28 mouse cellular contexts compared by ENCODE assay signal in the genomic region with DNA sequence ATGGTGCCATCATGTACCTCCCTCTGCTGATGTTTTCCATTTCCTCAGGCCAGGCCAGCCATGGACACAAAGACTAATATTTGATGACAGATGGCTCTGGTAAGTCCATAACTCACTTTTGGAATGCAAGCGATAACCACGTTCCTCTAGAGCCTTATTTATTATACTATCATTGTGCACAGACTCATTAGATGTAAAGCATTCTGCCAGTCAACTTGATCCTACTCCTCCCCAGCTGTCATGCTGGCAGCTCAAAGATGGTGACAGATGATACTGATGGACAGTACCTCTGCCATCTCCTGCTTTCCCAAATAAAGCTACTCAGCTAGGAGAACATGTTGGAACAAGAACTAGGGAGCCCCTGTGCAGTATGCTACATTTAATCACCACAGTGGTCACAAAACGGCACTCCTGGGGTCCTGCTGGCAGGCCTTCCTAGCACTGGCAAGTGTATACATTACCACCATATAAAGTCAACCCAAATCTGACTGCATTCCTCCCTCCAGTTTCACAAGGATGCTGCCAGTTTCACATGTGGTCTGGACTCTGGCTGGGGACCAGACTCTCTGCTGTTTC. TPM values are rescaled to one million over a fixed set of nuclear protein-coding genes. Genes with fewer than 3 reads are reported as not detected.
DNase-seq lines count a peak whose midpoint lies in the region; ATAC-seq and TF ChIP-seq lines count a peak whose summit lies in the region.
"Had no signal": no experiment of that assay in that cellular context is flagged by ENCODE, and none has a peak within 500 bp of the region (broad histone marks: within the 10 kb centered on the region; RNA-seq: fewer than 3 reads in every experiment).

No protein-coding gene starts in this region.

- peak; percentile 14 for DNase-seq in embryonic facial prominence, embryonic 14.5 days (ENCODE audit: low spot score)
- DNase-seq in embryonic facial prominence, embryonic 10.5 days (ENCODE audit: low spot score): no peak
- DNase-seq in midbrain, postnatal 0 days (ENCODE audit: low spot score): peak; percentile 5
- DNase-seq in midbrain, embryonic 11.5 days (ENCODE audit: low spot score, missing footprints): no peak
- DNase-seq: adrenal gland, postnatal 14 days; cerebellum, adult 18-20 months; cerebellum, postnatal 36 days; gastrocnemius, postnatal 10 days; heart, postnatal 36 days; kidney, adult 11 months; kidney, postnatal 14 days; liver; lung, adult 2 months; lung, postnatal 10 days; midbrain, embryonic 14.5 days; thymus, postnatal 14 days had no signal

- no peak overlapping the region for H3K27ac ChIP-seq in embryonic facial prominence, embryonic 14.5 days (replicated peaks; ENCODE audit: low read depth, low read length)
- no peak overlapping the region for H3K27ac ChIP-seq in embryonic facial prominence, embryonic 10.5 days (replicated peaks)
- no peak overlapping the region for H3K27ac ChIP-seq in hindbrain, embryonic 16.5 days (ENCODE audit: low read depth, low read length)
- H3K27ac ChIP-seq in hindbrain, embryonic 13.5 days: no peak overlapping the region
- H3K27ac ChIP-seq in midbrain, postnatal 0 days (ENCODE audit: low read depth, low read length): no peak overlapping the region
- H3K27ac ChIP-seq in midbrain, embryonic 11.5 days (ENCODE audit: low read depth, low read length): no peak overlapping the region
- H3K27ac ChIP-seq: embryonic facial prominence, embryonic 12.5 days; heart, embryonic 10.5 days; left cerebral cortex, adult 2 months; liver, embryonic 14.5 days; macrophage; neural tube, embryonic 12.5 days had no signal

- peak; percentile 41 for ATAC-seq in embryonic facial prominence, embryonic 14.5 days (ENCODE audit: low read depth)
- ATAC-seq in hindbrain, embryonic 16.5 days: peak; percentile 72
- ATAC-seq in hindbrain, embryonic 13.5 days (ENCODE audit: low FRiP score): no peak
- no peak for ATAC-seq in midbrain, postnatal 0 days (ENCODE audit: low FRiP score)
- no peak for ATAC-seq in midbrain, embryonic 11.5 days (ENCODE audit: low FRiP score)
- no peak for ATAC-seq in erythroblast, adult 5-6 weeks (replicated peaks; ENCODE audit: low FRiP score, poor library complexity, severe bottlenecking)
- ATAC-seq: inflammation-experienced regulatory T-cells, adult 6 months had no signal

- TF ChIP-seq POLR2A in myocyte (IDR thresholded peaks at IDR 0.05; ENCODE audit: insufficient read length, low read depth): no peak

- 67% methylated on average over 3 of the region's 3 CpGs for WGBS in embryonic facial prominence, embryonic 14.5 days
- 90% methylated on average over 3 of the region's 3 CpGs for WGBS in embryonic facial prominence, embryonic 10.5 days
- 65% methylated on average over 3 of the region's 3 CpGs for WGBS in hindbrain, embryonic 16.5 days
- 75% methylated on average over 3 of the region's 3 CpGs for WGBS in hindbrain, embryonic 13.5 days
- WGBS in midbrain, postnatal 0 days: 80% methylated on average over 3 of the region's 3 CpGs
- 86% methylated on average over 3 of the region's 3 CpGs for whole genome bisulfite sequencing in midbrain, embryonic 11.5 days

- H3K4me3 ChIP-seq in embryonic facial prominence, embryonic 14.5 days (ENCODE audit: low read depth, low read length): no peak overlapping the region
- no peak overlapping the region for H3K4me3 ChIP-seq in embryonic facial prominence, embryonic 10.5 days
- no peak overlapping the region for H3K4me3 ChIP-seq in hindbrain, embryonic 16.5 days (ENCODE audit: low read length)
- H3K4me3 ChIP-seq in hindbrain, embryonic 13.5 days: no peak overlapping the region
- no peak overlapping the region for H3K4me3 ChIP-seq in midbrain, postnatal 0 days (ENCODE audit: low read depth, low read length)
- H3K4me3 ChIP-seq in midbrain, embryonic 11.5 days (ENCODE audit: low read depth, low read length): no peak overlapping the region
- H3K4me3 ChIP-seq in myocyte: no peak overlapping the region
- H3K4me3 ChIP-seq: embryonic facial prominence, embryonic 12.5 days; erythroblast, embryonic 14.5 days; heart, embryonic 10.5 days; left cerebral cortex, adult 2 months; neural tube, embryonic 12.5 days had no signal

- no peaks in the 10 kb centered on the region for H3K27me3 ChIP-seq in embryonic facial prominence, embryonic 14.5 days (replicated peaks; ENCODE audit: control insufficient read depth, insufficient read depth, low read length)
- H3K27me3 ChIP-seq in embryonic facial prominence, embryonic 10.5 days (replicated peaks; ENCODE audit: low read depth, poor library complexity, severe bottlenecking): no peaks in the 10 kb centered on the region
- no peaks in the 10 kb centered on the region for H3K27me3 ChIP-seq in hindbrain, embryonic 16.5 days (replicated peaks; ENCODE audit: control insufficient read depth, insufficient read depth, low read length)
- 0 out of 2 replicates have a peak, but pooled peaks cover 2% of the 10 kb centered on the region for H3K27me3 ChIP-seq in hindbrain, embryonic 13.5 days
- H3K27me3 ChIP-seq in midbrain, postnatal 0 days (ENCODE audit: insufficient read depth, low read length): no peaks in the 10 kb centered on the region
- H3K27me3 ChIP-seq in midbrain, embryonic 11.5 days (ENCODE audit: control insufficient read depth, insufficient read depth, low read length): no peaks in the 10 kb centered on the region
- H3K27me3 ChIP-seq in myocyte (ENCODE audit: control insufficient read depth, insufficient read depth, insufficient read length): no peaks in the 10 kb centered on the region
- H3K27me3 ChIP-seq: embryonic facial prominence, embryonic 12.5 days; neural tube, embryonic 12.5 days had no signal

- no peaks in the 10 kb centered on the region for H3K4me1 ChIP-seq in embryonic facial prominence, embryonic 14.5 days (ENCODE audit: control insufficient read depth, insufficient read depth, low read length)
- H3K4me1 ChIP-seq in embryonic facial prominence, embryonic 10.5 days: no peaks in the 10 kb centered on the region
- no peaks in the 10 kb centered on the region for H3K4me1 ChIP-seq in hindbrain, embryonic 16.5 days (ENCODE audit: control insufficient read depth, insufficient read depth, low read depth, low read length)
- H3K4me1 ChIP-seq in hindbrain, embryonic 13.5 days (replicated peaks): no peaks in the 10 kb centered on the region
- no peaks in the 10 kb centered on the region for H3K4me1 ChIP-seq in midbrain, postnatal 0 days (ENCODE audit: insufficient read depth, low read length)
- H3K4me1 ChIP-seq in midbrain, embryonic 11.5 days (ENCODE audit: control insufficient read depth, insufficient read depth, low read length): no peaks in the 10 kb centered on the region
- H3K4me1 ChIP-seq: embryonic facial prominence, embryonic 12.5 days; neural tube, embryonic 12.5 days had no signal

- H3K79me2 ChIP-seq in myocyte (ENCODE audit: control insufficient read depth, insufficient read depth): no peaks in the 10 kb centered on the region

- H3ac ChIP-seq in myocyte (ENCODE audit: control insufficient read depth, insufficient read length): no peak overlapping the region

- no peak overlapping the region for H3K9ac ChIP-seq in embryonic facial prominence, embryonic 14.5 days (ENCODE audit: low read depth, low read length)
- H3K9ac ChIP-seq in hindbrain, embryonic 16.5 days (ENCODE audit: low read depth, low read length): no peak overlapping the region
- no peak overlapping the region for H3K9ac ChIP-seq in hindbrain, embryonic 13.5 days
- H3K9ac ChIP-seq in midbrain, postnatal 0 days (replicated peaks; ENCODE audit: low read length, poor library complexity, severe bottlenecking): no peak overlapping the region
- H3K9ac ChIP-seq in midbrain, embryonic 11.5 days (ENCODE audit: low read length): no peak overlapping the region
- H3K9ac ChIP-seq: embryonic facial prominence, embryonic 12.5 days; liver, embryonic 14.5 days; neural tube, embryonic 12.5 days had no signal

- peaks cover 4% of the 10 kb centered on the region; the same call in 1 of the 2 replicates for H3K36me3 ChIP-seq in embryonic facial prominence, embryonic 14.5 days (ENCODE audit: control insufficient read depth, insufficient read depth, low read length)
- no peaks in the 10 kb centered on the region; the same call in 1 of the 2 replicates for H3K36me3 ChIP-seq in embryonic facial prominence, embryonic 10.5 days (replicated peaks)
- H3K36me3 ChIP-seq in hindbrain, embryonic 16.5 days (ENCODE audit: control insufficient read depth, insufficient read depth, low read length): no peaks in the 10 kb centered on the region
- H3K36me3 ChIP-seq in hindbrain, embryonic 13.5 days: peaks cover under 1% of the 10 kb centered on the region
- H3K36me3 ChIP-seq in midbrain, postnatal 0 days (ENCODE audit: insufficient read depth, low read length): no peaks in the 10 kb centered on the region
- H3K36me3 ChIP-seq in midbrain, embryonic 11.5 days (ENCODE audit: control insufficient read depth, insufficient read depth, low read length): no peaks in the 10 kb centered on the region
- H3K36me3 ChIP-seq in myocyte (ENCODE audit: control insufficient read depth, insufficient read depth): no peaks in the 10 kb centered on the region
- H3K36me3 ChIP-seq: embryonic facial prominence, embryonic 12.5 days; heart, embryonic 10.5 days; neural tube, embryonic 12.5 days had no signal

- no peak overlapping the region for H3K4me2 ChIP-seq in embryonic facial prominence, embryonic 14.5 days (ENCODE audit: low read depth, low read length)
- no peak overlapping the region for H3K4me2 ChIP-seq in hindbrain, embryonic 16.5 days (ENCODE audit: low read length)
- H3K4me2 ChIP-seq in hindbrain, embryonic 13.5 days: no peak overlapping the region
- H3K4me2 ChIP-seq in midbrain, postnatal 0 days (ENCODE audit: low read depth, low read length, poor library complexity, severe bottlenecking): no peak overlapping the region
- no peak overlapping the region for H3K4me2 ChIP-seq in midbrain, embryonic 11.5 days
- no peak overlapping the region for H3K4me2 ChIP-seq in myocyte (ENCODE audit: low read depth)
- H3K4me2 ChIP-seq: embryonic facial prominence, embryonic 12.5 days; neural tube, embryonic 12.5 days had no signal

- no peak for TF ChIP-seq CTCF in midbrain, postnatal 0 days (IDR thresholded peaks at IDR 0.05)

- H3K9me3 ChIP-seq in embryonic facial prominence, embryonic 14.5 days (ENCODE audit: control insufficient read depth, low read length): no peaks in the 10 kb centered on the region
- no peaks in the 10 kb centered on the region for H3K9me3 ChIP-seq in embryonic facial prominence, embryonic 10.5 days
- H3K9me3 ChIP-seq in hindbrain, embryonic 16.5 days (ENCODE audit: control insufficient read depth, low read length): no peaks in the 10 kb centered on the region
- H3K9me3 ChIP-seq in hindbrain, embryonic 13.5 days: no peaks in the 10 kb centered on the region
- no peaks in the 10 kb centered on the region for H3K9me3 ChIP-seq in midbrain, postnatal 0 days (ENCODE audit: low read length)
- H3K9me3 ChIP-seq in midbrain, embryonic 11.5 days (ENCODE audit: control insufficient read depth, low read length): no peaks in the 10 kb centered on the region
- H3K9me3 ChIP-seq: embryonic facial prominence, embryonic 12.5 days; heart, embryonic 10.5 days; neural tube, embryonic 12.5 days had no signal

RNA-seq across cellular contexts. Expression of a gene that starts 37.3 kb away (rescaled TPM):
- polyA plus RNA-seq in embryonic facial prominence, embryonic 14.5 days (2014; fragmentation: Nextera tagmentation; extraction: Ambion mirVana): 70.5 and 78.9 TPM in 2 replicates
- polyA plus RNA-seq in embryonic facial prominence, embryonic 10.5 days (2016; fragmentation: Nextera tagmentation; extraction: Ambion mirVana): 89.4 and 89.7 TPM in 2 replicates
- polyA plus RNA-seq in hindbrain, embryonic 16.5 days (2015; fragmentation: Nextera tagmentation; extraction: Ambion mirVana): 58.5 and 67.4 TPM in 2 replicates
- polyA plus RNA-seq in hindbrain, embryonic 13.5 days (2015; fragmentation: Nextera tagmentation; extraction: Ambion mirVana): 75.6 and 77.8 TPM in 2 replicates
- total RNA-seq in midbrain, postnatal 0 days (2014; rRNA removed): 55.6 and 63.2 TPM in 2 replicates
- polyA plus RNA-seq in midbrain, postnatal 0 days (2015; fragmentation: Nextera tagmentation; extraction: Ambion mirVana): 61.5 and 67.0 TPM in 2 replicates
- polyA plus RNA-seq in midbrain, embryonic 11.5 days (2014; fragmentation: Nextera tagmentation; extraction: Ambion mirVana): 113 and 131 TPM in 2 replicates
- 40.7 TPM for polyA plus RNA-seq in myocyte (2012; fragmentation: generic; extraction: Trizol)
- 31.8 and 40.5 TPM in 2 replicates for total RNA-seq in erythroblast, adult 5-6 weeks (2015; ENCODE audit: low replicate concordance)
- total RNA-seq in erythroblast, adult 5-6 weeks (2017; ENCODE audit: low replicate concordance): 24.6 and 45.4 TPM in 2 replicates

Comparison
In these comparisons a context has a peak if more than half of its experiments do, and no peak if none do; other contexts are left out.
1. ATAC-seq: peak in embryonic facial prominence, embryonic 14.5 days (single experiment) and hindbrain, embryonic 16.5 days (single experiment); none in hindbrain, embryonic 13.5 days (single experiment), midbrain, postnatal 0 days (single experiment), midbrain, embryonic 11.5 days (single experiment) and erythroblast, adult 5-6 weeks (single experiment).
2. DNase-seq: peak in embryonic facial prominence, embryonic 14.5 days (single experiment) and midbrain, postnatal 0 days (single experiment); none in embryonic facial prominence, embryonic 10.5 days (single experiment) and midbrain, embryonic 11.5 days (single experiment).